Mouse (Mus musculus) testis, adult 2 months (tissue): ENCODE measurements around the gene Trpm5. TPM values are rescaled to one million over a fixed set of nuclear protein-coding genes. Genes with fewer than 3 reads are reported as not detected.

Source experiments
- H3K27ac ChIP-seq: fragments of 200-500 bp; 2 replicates; pipeline ENCODE4 v1.5.1; 2012; ENCODE audit warnings: low read depth, low read length; ENCODE audit not compliant: control insufficient read depth, insufficient read depth
- H3K27me3 ChIP-seq: fragments of 200-500 bp; 2 replicates; pipeline ENCODE4 v1.6.1; 2012; ENCODE audit warnings: mild to moderate bottlenecking, low read length, moderate library complexity; ENCODE audit not compliant: control insufficient read depth, insufficient read depth
- H3K36me3 ChIP-seq: fragments of 200-500 bp; 2 replicates; pipeline ENCODE4 v1.6.1; 2012; ENCODE audit warnings: mild to moderate bottlenecking, low read length; ENCODE audit not compliant: control insufficient read depth, insufficient read depth
- H3K4me1 ChIP-seq: fragments of 200-500 bp; 2 replicates; pipeline ENCODE4 v1.6.1; 2012; ENCODE audit warnings: low read length; ENCODE audit not compliant: control insufficient read depth, insufficient read depth
- H3K4me3 ChIP-seq: fragments of 200-500 bp; 2 replicates; pipeline ENCODE4 v1.5.1; 2012; ENCODE audit warnings: low read depth, mild to moderate bottlenecking, low read length, moderate library complexity, mixed read lengths; ENCODE audit not compliant: control insufficient read depth
- CTCF ChIP-seq: fragments of 200-500 bp; IDR thresholded peaks from 2 replicates; pipeline ENCODE4 v1.5.1; 2012; ENCODE audit warnings: low read depth, mild to moderate bottlenecking, inconsistent platforms, low read length, moderate library complexity; ENCODE audit not compliant: control insufficient read depth, insufficient read depth, insufficient replicate concordance
- POLR2A ChIP-seq: fragments of 200-500 bp; IDR thresholded peaks from 2 replicates; pipeline ENCODE4 v1.6.1; 2012; ENCODE audit warnings: low read depth, mild to moderate bottlenecking, inconsistent platforms, low read length, moderate library complexity; ENCODE audit not compliant: control insufficient read depth
- polyA plus RNA-seq: library from polyadenylated mRNA; depleted of rRNA; stranded (reverse); fragments of >200 nt; gene quantifications from 2 replicates; pipeline ENCODE4 v1.2.3, GENCODE M21; 2012; rRNA removed

Gene Trpm5
- polyA plus RNA-seq, 1 experiment, result 1.1 TPM

- Histone ChIP-seq H3K27ac (no peak overlapping the region), H3K27me3 (no peaks in the 10 kb centered on the region)
Measured at GRCm38 (mm10) chr7:143024293-143024692, 70.1 kb downstream of the Trpm5 start.

GRCm38 (mm10) chr7:143023499-143023898 is 70.9 kb downstream of the Trpm5 start:
- no peaks in the 10 kb centered on the region for H3K36me3 ChIP-seq
- H3K4me1 ChIP-seq, result no peaks in the 10 kb centered on the region
- no peak overlapping the region for H3K27ac ChIP-seq
- TF ChIP-seq CTCF (no peak), POLR2A (no peak)
- no peaks in the 10 kb centered on the region for H3K27me3 ChIP-seq
- H3K4me3 ChIP-seq, result no peak overlapping the region

More at GRCm38 (mm10) chr7:143024293-143024692, 70.1 kb downstream of the Trpm5 start:
- Histone ChIP-seq H3K36me3 (no peaks in the 10 kb centered on the region), H3K4me1 (no peaks in the 10 kb centered on the region), H3K4me3 (no peak overlapping the region)
- TF ChIP-seq CTCF, result no peak
- TF ChIP-seq POLR2A, result no peak

- Histone ChIP-seq H3K4me3 (no peak overlapping the region), H3K4me1 (no peaks in the 10 kb centered on the region), H3K27me3 (no peaks in the 10 kb centered on the region), H3K36me3 (no peaks in the 10 kb centered on the region), H3K27ac (no peak overlapping the region)
- TF ChIP-seq POLR2A (no peak), CTCF (no peak)
Measured at GRCm38 (mm10) chr7:143021356-143022164, 72.9 kb downstream of the Trpm5 start.

GRCm38 (mm10) chr7:143020764-143021163 is 73.7 kb downstream of the Trpm5 start:
- Histone ChIP-seq H3K4me1 (no peaks in the 10 kb centered on the region; the same call in 1 of the 2 replicates), H3K27ac (no peak overlapping the region), H3K4me3 (no peak overlapping the region), H3K27me3 (no peaks in the 10 kb centered on the region), H3K36me3 (no peaks in the 10 kb centered on the region)
- TF ChIP-seq POLR2A (no peak), CTCF (no peak)

GRCm38 (mm10) chr7:143020040-143020439 is 74.4 kb downstream of the Trpm5 start:
- TF ChIP-seq POLR2A (no peak), CTCF (no peak)
- Histone ChIP-seq H3K27me3 (no peaks in the 10 kb centered on the region), H3K4me3 (no peak overlapping the region), H3K36me3 (no peaks in the 10 kb centered on the region), H3K27ac (no peak overlapping the region), H3K4me1 (no peaks in the 10 kb centered on the region; the same call in 1 of the 2 replicates)

Other genes starting within 250 kb of the Trpm5 start
- gene Th, start 163.5 kb downstream of the Trpm5 start, polyA plus RNA-seq, result 0.22 and 0.28 TPM in 2 replicates
- gene Ascl2, start 125.4 kb downstream of the Trpm5 start, polyA plus RNA-seq, result 1.0 and 1.2 TPM in 2 replicates
- gene Tspan32, start 89.6 kb downstream of the Trpm5 start, polyA plus RNA-seq, result 0.10 and 0.17 TPM in 2 replicates
- 63.3 and 78.4 TPM in 2 replicates for gene Cd81, start 41.9 kb downstream of the Trpm5 start, polyA plus RNA-seq
- gene Tssc4, start 25.4 kb downstream of the Trpm5 start, polyA plus RNA-seq, result 43.1 and 43.7 TPM in 2 replicates
- gene Kcnq1, start 11.7 kb upstream of the Trpm5 start, polyA plus RNA-seq, result 1.6 and 1.8 TPM in 2 replicates